Mouse (Mus musculus): Measurements from ENCODE around the gene Plxna2. TPM values are rescaled to one million over a fixed set of nuclear protein-coding genes. Genes with fewer than 3 reads are reported as not detected.

Gene Plxna2
- polyA plus RNA-seq, 2 experiments: 1.1 to 1.2 TPM

DNA sequence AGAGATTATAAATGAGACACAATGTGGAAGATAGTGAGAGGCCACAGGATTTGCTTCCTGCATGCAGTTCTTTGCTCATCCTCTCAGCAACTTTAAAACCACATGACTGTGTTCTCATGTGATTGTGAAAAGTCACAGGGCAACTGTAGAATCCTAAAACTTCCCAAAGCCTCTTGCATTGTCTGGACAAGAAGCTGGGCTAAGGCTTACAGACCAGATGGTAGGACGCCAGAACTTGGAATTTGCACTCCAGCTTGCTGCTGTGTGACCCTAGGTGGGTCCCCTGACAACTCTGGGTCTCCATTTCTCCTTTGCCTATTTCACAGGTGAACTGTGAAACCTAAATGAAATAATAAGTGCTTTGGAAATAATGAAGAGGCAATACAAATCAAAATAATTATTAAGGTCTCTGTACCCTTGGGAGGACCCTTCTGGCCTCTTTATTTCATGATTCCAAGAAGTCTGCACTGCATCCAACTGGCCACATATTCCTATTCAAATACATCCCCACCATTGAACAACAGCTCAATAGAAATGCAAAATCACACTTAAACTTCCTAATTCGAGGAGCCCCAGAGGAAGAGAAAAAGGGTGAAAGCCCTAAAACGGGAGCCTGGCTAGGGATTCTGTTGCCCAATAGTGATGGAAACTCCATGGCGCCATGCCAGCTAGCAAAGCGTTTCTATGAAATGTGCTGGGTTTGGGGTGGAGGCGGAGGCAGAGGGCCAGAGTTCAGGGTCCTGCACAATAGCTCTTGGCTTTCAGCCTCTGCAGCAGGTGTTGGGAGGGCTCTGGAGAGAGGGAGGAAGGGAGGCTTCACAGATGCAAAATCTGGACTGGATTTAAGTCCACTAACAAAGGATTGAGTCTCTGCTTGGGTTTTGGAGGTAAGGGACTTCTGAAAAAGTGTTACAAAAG lies 128.6 kb downstream of the Plxna2 start:
- Histone ChIP-seq H3K4me3 (ENCODE audit: insufficient read depth in 1 of 2, low read depth in 2 of 2, low read length in 2 of 2) (no peak overlapping the region), H3K36me3 (replicated peaks; ENCODE audit: control insufficient read depth, insufficient read depth, low read depth) (no peaks in the 10 kb centered on the region), H3K27me3 (ENCODE audit: control insufficient read depth, insufficient read depth, low read length) (no peaks in the 10 kb centered on the region), H3K4me1 (replicated peaks; ENCODE audit: control insufficient read depth in 2 of 2, insufficient read depth in 2 of 2, low read length in 1 of 2) (peaks cover 0 to 7% of the 10 kb centered on the region in 2 experiments; a peak in 2 of 4 replicates), H3K4me2 (ENCODE audit: low read depth) (no peak overlapping the region), H3K27ac (no peak overlapping the region), H3K9me3 (ENCODE audit: control insufficient read depth, low read length) (no peaks in the 10 kb centered on the region), H3K9ac (replicated peaks) (no peak overlapping the region)
- DNase-seq (ENCODE audit: low read depth in 3 of 3, low spot score in 3 of 3) (peak; percentile 28 to 41 (median 36)), ATAC-seq (ENCODE audit: insufficient read depth) (peak; percentile 55)
- TF ChIP-seq EP300 (IDR thresholded peaks at IDR 0.05; ENCODE audit: low read depth): no peak
- no peak for TF ChIP-seq CTCF (IDR thresholded peaks at IDR 0.05; ENCODE audit: low read depth)
- 46% methylated on average over 6 of the region's 6 CpGs for WGBS (ENCODE audit: insufficient replicate concordance)

DNA sequence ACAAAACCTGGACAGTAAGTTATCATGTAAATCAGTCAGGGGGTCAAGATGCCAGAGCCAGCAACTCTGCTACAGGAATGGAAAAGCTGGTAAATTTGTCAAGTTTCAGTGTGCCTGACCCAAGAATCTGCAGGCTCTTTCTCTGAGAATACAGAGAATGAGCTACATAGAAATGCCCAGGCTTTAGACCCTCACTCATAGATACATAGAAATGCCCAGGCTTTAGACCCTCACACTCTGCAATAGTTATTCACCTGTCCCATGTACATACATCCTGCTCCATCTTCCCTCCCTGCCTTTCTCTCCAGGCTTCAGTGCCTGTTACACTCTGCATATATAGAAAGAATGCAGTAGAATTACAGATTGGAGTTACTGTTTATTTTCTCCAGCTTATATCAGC lies 129.2 kb downstream of the Plxna2 start:
- Histone ChIP-seq H3K4me3 (ENCODE audit: insufficient read depth in 1 of 2, low read depth in 2 of 2, low read length in 2 of 2) (no peak overlapping the region), H3K4me2 (ENCODE audit: low read depth) (no peak overlapping the region), H3K9me3 (ENCODE audit: control insufficient read depth, low read length) (no peaks in the 10 kb centered on the region), H3K27me3 (ENCODE audit: control insufficient read depth, insufficient read depth, low read length) (no peaks in the 10 kb centered on the region), H3K9ac (replicated peaks) (no peak overlapping the region), H3K4me1 (replicated peaks; ENCODE audit: control insufficient read depth in 2 of 2, insufficient read depth in 2 of 2, low read length in 1 of 2) (peaks cover 0 to 7% of the 10 kb centered on the region in 2 experiments; a peak in 2 of 4 replicates), H3K27ac (no peak overlapping the region), H3K36me3 (replicated peaks; ENCODE audit: control insufficient read depth, insufficient read depth, low read depth) (no peaks in the 10 kb centered on the region)
- DNase-seq (ENCODE audit: low read depth in 3 of 3, low spot score in 3 of 3) (no peak), ATAC-seq (ENCODE audit: insufficient read depth) (no peak)
- TF ChIP-seq EP300 (IDR thresholded peaks at IDR 0.05; ENCODE audit: low read depth) (no peak), CTCF (IDR thresholded peaks at IDR 0.05; ENCODE audit: low read depth) (no peak)

GRCm38 (mm10) chr1:194753168-194753567 lies 135.2 kb downstream of the Plxna2 start:
- TF ChIP-seq CTCF (IDR thresholded peaks at IDR 0.05; ENCODE audit: low read depth) (peak; percentile 50), EP300 (IDR thresholded peaks at IDR 0.05; ENCODE audit: low read depth) (no peak)
- H3K27ac ChIP-seq: no peak overlapping the region
- H3K27me3 ChIP-seq (ENCODE audit: control insufficient read depth, insufficient read depth, low read length): no peaks in the 10 kb centered on the region
- no peak for DNase-seq (ENCODE audit: low read depth in 3 of 3, low spot score in 3 of 3)
- no peak overlapping the region for H3K4me2 ChIP-seq (ENCODE audit: low read depth)
- no peak overlapping the region for H3K9ac ChIP-seq (replicated peaks)
- H3K9me3 ChIP-seq (ENCODE audit: control insufficient read depth, low read length): no peaks in the 10 kb centered on the region
- WGBS (ENCODE audit: insufficient replicate concordance): 32% methylated on average over 2 of the region's 2 CpGs
- ATAC-seq (ENCODE audit: insufficient read depth): peak; percentile 31; the same call in 1 of the 2 replicates
- H3K4me1 ChIP-seq (replicated peaks; ENCODE audit: control insufficient read depth in 2 of 2, insufficient read depth in 2 of 2, low read length in 1 of 2): no peaks in the 10 kb centered on the region
- no peak overlapping the region for H3K4me3 ChIP-seq (ENCODE audit: insufficient read depth in 1 of 2, low read depth in 2 of 2, low read length in 2 of 2)
- H3K36me3 ChIP-seq (replicated peaks; ENCODE audit: control insufficient read depth, insufficient read depth, low read depth): no peaks in the 10 kb centered on the region

GRCm38 (mm10) chr1:194756001-194756400 lies 138.0 kb downstream of the Plxna2 start:
- Histone ChIP-seq H3K27ac (no peak overlapping the region), H3K9me3 (ENCODE audit: control insufficient read depth, low read length) (no peaks in the 10 kb centered on the region), H3K9ac (replicated peaks) (no peak overlapping the region), H3K27me3 (ENCODE audit: control insufficient read depth, insufficient read depth, low read length) (no peaks in the 10 kb centered on the region), H3K36me3 (replicated peaks; ENCODE audit: control insufficient read depth, insufficient read depth, low read depth) (no peaks in the 10 kb centered on the region), H3K4me2 (ENCODE audit: low read depth) (no peak overlapping the region), H3K4me1 (replicated peaks; ENCODE audit: control insufficient read depth in 2 of 2, insufficient read depth in 2 of 2, low read length in 1 of 2) (no peaks in the 10 kb centered on the region), H3K4me3 (ENCODE audit: insufficient read depth in 1 of 2, low read depth in 2 of 2, low read length in 2 of 2) (no peak overlapping the region)
- ATAC-seq (ENCODE audit: insufficient read depth) (no peak), DNase-seq (ENCODE audit: low read depth in 3 of 3, low spot score in 3 of 3) (no peak)
- no peak for TF ChIP-seq EP300 (IDR thresholded peaks at IDR 0.05; ENCODE audit: low read depth)
- TF ChIP-seq CTCF (IDR thresholded peaks at IDR 0.05; ENCODE audit: low read depth): no peak

DNA sequence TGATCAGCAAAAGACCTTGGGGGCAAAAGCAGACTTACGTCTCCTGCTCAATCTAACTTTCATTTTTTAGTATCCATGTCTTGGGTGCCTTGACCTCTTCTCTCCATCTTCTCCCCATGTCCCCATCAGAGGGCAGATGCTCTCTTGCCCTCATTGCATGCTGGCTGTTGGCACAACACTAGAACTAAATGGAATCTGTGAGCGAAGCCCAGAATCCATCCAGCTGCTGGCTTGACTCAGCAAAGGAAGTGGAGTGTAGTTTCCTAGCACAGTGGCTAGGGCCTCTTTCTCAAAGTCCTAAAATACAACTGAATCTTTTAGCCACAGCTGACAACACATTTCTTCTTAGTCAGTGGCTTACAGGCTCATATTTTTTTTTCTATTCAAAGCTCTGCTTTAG lies 138.4 kb downstream of the Plxna2 start:
- 77% methylated on average over 2 of the region's 2 CpGs for WGBS (ENCODE audit: insufficient replicate concordance)
- TF ChIP-seq CTCF (IDR thresholded peaks at IDR 0.05; ENCODE audit: low read depth) (no peak), EP300 (IDR thresholded peaks at IDR 0.05; ENCODE audit: low read depth) (no peak)
- no peak for ATAC-seq (ENCODE audit: insufficient read depth)
- Histone ChIP-seq H3K27me3 (ENCODE audit: control insufficient read depth, insufficient read depth, low read length) (no peaks in the 10 kb centered on the region), H3K4me1 (replicated peaks; ENCODE audit: control insufficient read depth in 2 of 2, insufficient read depth in 2 of 2, low read length in 1 of 2) (0 out of 4 replicates have a peak, but pooled peaks cover 0 to 2% of the 10 kb centered on the region in 2 experiments), H3K9me3 (ENCODE audit: control insufficient read depth, low read length) (no peaks in the 10 kb centered on the region), H3K4me3 (ENCODE audit: insufficient read depth in 1 of 2, low read depth in 2 of 2, low read length in 2 of 2) (no peak overlapping the region), H3K27ac (no peak overlapping the region), H3K36me3 (replicated peaks; ENCODE audit: control insufficient read depth, insufficient read depth, low read depth) (no peaks in the 10 kb centered on the region), H3K9ac (replicated peaks) (no peak overlapping the region), H3K4me2 (ENCODE audit: low read depth) (no peak overlapping the region)
- no peak for DNase-seq (ENCODE audit: low read depth in 3 of 3, low spot score in 3 of 3)
